Mouse (Mus musculus) spleen, adult 2 months (tissue): ENCODE data around the gene Tenm4.

Experiments used
- CTCF ChIP-seq: fragments of 200-500 bp; IDR thresholded peaks from 2 replicates; pipeline ENCODE4 v1.5.1; 2011; ENCODE audit warnings: mild to moderate bottlenecking, inconsistent platforms; ENCODE audit not compliant: insufficient read depth, insufficient read length, insufficient replicate concordance; ENCODE audit errors: extremely low read depth
- POLR2A ChIP-seq: fragments of 200-500 bp; IDR thresholded peaks from 2 replicates; pipeline ENCODE4 v1.6.1; 2011; ENCODE audit warnings: low read depth, low read length, inconsistent platforms

DNA sequence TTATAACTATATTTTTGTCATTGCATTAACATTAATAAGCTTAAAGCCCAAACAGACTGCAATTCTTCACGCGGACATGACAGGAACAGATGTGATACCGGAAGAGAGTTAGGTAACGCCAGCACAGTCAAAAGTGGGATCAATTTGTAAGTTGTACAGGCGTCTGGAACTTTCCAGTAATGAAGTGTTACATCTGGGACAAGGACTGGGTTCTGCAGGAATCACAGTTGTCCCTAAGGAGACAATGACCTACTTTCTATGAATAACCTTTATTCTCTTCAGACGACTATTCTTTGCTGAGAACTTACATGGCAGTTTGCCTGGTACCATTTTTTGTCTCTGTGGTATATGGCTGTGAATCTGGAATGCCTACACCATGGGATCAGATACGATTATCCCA lies 214.8 kb downstream of the Tenm4 start:
- TF ChIP-seq CTCF, result no peak
- TF ChIP-seq POLR2A, result no peak
